Mouse (Mus musculus) urinary bladder, postnatal 25 days (tissue): ENCODE results near the gene Lurap1.
A peak's percentile ranks its signal among the peaks of the same experiment; 100 is the strongest.

Experiments
- DNase-seq: peaks from one replicate; pipeline ENCODE4 v3.0.0; 2022; ENCODE audit warnings: low spot score

Lurap1 gene

DNA sequence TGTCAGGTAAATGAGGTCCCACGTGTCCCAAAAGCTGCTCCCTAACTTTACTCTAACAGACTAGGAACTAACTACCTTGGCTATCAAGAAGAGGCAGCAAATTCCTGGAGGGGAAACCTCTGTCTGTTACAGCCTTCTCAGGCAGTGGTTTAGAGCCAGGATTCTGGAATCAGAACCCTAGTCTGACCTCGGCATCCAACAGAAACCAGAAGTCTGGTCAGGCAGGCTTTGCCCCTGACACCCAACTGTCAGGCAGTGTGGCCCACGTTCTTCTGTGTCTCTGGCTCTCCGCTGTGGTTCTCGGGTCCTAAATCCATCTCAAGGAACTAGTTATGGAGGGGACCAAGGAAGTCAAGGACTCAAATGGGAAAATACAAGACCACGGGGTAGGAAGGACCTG lies at the start of gene Lurap1:
Lurap1 (minus strand) TSS at position 101 of the 400 bp plus-strand sequence.
- no peak for DNase-seq

DNA sequence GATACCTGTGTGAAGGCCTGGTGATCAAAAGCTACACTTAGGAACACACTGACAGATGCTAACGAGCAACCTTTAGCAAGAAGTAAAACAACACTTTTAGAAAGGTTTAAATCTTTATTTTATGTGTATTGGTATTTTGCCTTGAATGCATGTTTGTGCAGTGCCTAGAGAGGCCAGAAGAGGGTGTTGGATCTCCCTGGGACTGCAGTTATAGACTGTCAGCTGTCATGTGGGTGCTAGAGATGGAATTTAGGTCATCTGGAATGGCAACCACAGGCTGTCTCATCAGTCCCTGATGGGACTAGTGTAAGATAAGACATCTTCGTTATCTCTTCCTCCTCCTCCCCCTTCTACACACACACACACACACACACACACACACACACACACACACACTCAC lies 47.3 kb upstream of the Lurap1 start:
- no peak for DNase-seq

DNA sequence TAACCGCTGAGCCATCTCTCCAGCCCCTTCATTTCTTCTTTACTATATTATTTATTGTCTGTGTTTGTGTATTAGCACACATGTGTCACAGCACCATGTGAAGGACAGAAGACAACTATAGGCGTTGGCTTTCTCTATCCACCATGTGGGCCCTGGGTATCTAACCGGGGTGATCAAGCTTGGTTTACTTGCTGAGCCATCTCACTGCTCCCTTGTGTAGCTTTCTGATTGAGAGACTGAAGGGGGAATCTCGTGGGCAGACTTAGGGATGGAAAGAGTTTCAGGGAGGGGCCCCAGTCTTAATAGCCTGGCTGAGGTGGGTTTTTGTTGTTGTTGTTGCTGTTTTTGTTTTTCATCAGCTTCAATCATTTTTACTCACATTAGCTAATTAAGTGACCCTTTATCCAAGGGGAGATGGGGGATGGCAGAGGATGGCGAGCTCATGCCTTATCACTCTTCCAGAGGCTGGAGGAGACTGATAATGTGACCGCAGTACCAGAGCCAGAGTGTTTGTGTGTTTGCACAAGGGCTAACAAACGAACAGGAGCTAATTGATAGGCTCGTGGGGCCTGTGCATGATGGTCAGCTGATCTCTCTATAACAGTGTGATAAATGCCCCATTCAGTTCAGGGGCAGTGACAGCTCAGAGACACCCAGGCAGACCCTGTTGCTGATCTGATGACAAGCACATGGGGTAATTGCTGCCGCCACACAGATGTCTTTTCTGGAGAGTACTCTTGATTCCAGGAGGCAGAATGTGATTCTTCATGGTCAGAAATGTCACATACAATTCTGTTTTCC lies 42.6 kb upstream of the Lurap1 start:
- no peak for DNase-seq

DNA sequence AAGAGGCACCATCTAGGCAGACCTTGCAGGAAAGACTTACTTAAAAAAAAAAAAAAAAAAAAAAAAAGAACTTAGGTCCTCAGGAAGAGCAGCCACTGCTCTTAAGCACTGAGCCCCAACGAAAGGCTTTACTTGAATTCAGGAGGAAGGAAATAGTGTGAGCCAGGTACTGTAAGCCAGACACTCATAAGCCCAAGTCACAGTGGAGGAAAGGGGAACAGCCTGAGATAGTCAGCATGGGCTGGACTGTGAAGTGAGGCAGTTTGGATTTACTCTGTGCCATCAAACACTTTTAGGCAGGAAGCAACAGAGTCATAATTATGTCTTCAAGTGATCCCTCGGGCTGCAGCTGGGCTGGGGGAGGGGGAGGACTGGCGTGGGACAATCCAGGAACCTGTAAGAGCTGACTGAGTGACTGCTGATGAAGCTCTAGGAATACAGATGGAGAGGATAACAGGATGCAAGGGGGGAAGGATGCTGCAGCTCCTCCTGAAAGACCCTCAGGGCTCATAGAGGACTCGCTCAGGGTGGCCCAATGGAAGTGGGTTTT lies 41.2 kb upstream of the Lurap1 start:
- DNase-seq = no peak

DNA sequence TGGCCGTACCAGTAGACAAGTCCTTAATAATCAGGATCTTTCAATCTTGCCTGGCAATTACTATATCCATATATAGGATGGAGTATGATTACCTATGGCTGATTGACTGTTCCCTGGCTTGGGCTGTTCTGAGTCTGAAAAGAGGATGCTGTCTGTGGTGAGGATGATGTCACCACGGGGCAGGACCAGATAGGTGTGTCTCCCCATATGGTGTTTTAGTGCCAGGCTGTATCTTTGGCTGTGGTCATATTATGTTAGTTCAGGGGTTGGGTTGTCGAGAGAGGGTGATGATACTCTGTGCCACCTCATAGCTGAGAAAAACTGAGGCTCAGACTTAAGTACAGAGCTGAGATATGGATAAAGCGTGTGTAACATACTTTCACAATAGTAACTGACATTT lies 33.9 kb upstream of the Lurap1 start:
- no peak for DNase-seq

DNA sequence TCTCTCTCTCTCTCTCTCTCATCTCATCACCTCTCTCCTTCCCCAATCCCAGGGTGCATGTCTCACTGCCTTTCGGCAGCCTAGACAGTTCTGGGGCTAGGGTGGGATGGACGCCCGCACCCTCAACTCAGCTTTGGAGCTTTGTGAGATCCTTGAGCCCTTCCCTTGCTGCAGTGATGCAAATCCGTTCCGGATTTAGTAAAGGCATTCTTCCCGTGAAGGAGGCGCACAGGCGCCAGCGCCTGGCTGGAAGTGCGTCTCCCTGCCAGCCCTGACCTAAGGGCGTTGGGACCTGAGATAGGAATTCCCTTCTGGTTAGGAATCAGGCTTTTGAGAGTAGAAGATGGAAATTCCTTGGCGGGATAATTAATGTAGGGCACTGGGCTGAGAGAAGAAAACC lies 31.6 kb upstream of the Lurap1 start:
- no peak for DNase-seq

DNA sequence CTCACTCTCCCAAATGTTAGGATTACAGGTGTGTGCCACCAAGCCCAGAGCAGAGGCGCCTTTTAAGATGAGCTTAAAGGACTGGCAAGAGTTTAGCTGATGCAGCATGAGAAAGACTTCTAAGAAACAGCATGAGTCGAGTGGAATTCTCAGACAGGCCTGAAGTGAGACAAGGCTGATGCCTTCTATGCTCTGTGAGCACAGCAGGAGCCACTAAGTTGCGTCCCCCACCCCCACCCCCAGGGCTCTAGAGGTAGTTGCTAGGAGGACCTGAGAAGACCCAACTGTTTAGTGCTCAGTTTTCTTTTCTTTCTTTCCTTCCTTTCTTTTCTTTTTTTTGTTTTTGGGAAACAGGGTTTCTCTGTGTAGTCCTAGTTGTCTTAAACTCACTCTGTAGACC lies 30.9 kb upstream of the Lurap1 start:
- no peak for DNase-seq

DNA sequence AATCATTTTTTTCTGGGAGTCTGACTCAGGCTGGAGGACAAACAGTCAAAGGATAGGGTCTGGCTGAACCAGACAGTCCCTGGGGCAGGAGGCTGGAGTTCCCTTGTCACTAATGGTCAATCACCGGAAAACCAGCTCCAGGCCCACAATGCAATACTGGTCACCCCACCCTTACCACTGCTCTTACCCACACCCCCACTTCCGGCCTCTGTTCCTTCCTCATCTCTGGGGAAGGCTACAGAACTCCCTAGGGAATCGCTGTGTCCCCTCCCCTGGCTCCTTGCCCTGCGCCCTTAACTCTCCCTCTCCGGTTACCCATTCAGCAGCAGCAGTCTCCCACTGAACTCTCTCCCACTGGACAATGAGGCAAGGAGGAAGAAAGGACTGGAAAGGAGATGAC lies 26.0 kb upstream of the Lurap1 start:
- DNase-seq = no peak

DNA sequence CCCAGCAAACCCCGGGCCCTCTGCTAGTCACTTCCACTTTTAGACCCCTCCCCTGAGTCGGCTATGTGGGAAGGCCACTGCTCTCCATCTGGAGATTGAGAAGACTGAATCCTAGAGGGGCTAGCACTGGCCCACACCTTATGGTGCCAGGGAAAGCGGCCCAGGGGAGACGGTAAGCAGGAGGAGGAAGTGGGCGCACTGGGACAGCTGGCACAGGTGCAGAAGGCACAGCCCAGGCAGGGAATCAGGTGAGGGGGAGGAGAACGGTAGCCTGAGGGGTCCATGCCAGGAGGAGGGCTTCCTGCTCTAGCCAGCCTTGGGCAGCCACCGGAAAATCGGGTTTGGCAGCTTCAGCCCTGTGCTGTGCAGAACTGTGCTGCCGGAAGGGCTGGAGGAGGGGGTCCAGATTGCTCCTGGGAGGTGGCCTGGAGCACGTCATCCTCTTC lies 25.4 kb upstream of the Lurap1 start:
- DNase-seq = peak; percentile 63

DNA sequence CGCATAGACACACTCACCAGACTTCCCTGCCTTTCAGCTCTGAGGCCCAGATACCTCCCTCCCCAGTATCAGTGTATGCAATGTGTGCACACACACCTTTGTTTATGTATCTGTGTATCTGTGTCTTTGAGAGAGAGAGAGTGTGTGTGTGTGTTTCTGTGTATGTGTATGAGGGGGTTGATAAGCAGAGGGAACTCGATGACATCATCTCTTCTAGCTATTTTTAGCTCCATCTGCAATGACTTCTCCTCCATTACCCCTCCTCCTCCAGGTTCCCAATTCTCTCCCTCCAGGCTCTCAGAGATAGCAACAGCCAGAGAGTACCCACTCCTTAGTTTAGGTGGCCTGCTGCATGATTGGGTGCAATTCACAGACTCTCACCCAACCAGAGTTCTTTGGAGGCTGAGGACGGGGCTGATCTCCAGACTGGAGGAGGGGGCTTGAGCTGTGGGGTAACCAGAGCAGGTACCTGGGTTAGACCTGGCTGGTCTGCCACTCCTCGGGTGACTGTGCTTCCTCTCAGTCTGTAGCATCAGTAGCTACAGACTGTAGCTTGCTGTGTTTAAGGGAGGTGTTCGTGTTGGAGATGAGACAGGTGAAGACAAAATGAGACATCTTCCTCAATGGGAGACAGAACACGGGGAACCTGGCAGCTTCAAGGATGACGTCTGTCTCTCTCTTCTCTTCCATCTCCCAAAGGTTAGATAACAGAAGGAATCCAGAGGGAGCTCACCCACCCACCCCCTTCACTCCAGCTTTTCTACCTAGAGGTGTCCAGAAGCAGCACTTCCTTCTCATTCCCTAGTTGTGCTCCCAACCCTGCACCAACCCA lies 24.8 kb upstream of the Lurap1 start:
- no peak for DNase-seq

DNA sequence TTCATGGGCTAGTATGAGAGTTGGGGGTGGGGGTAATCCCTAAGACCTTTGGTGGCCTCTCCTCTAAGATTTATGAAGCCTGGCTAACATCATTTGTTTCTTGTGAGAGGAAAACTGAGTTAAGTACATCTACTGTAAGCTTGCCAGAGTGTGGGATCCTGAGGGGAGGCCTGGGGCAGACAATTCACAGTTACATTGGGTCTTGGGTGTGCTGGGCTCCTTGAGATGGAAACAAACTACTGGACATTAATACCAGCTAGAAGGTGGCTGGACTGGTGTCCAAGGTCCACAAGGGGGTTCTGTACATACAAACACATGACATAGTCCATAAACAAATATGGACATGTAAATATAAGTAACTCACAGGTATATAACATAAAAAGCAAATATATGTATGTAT lies 24.0 kb upstream of the Lurap1 start:
- DNase-seq = no peak

DNA sequence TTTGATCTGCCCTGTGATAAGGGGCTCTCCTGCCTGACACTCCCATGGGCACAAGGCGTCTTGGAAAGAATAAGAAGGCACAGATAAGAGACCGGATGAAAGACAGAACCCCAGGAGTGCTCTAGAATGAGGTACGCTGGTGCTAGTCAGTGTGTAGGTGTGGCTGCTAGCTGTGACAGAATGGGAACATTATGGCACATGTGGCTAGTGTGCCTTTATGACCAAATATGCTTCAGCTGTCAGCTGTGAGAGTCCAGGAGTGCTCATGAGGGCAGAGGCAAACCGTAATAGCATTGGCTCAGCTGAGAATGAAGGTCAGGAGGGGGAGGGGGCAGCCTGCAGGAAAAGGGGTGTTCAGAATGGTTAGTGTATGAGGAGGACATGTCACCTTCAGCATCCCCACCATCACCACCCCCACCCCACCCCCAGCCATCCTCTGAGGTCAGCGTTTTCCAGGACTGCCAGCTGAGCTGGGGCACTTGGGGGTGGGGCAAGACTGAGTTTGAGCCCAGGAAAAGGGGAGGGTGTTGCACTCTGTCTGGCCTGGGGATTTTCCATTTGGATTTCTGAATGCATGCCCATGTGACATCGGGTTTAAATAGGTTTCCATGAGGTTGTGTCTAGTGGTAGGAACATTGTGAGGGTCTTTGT lies 23.5 kb upstream of the Lurap1 start:
- no peak for DNase-seq

DNA sequence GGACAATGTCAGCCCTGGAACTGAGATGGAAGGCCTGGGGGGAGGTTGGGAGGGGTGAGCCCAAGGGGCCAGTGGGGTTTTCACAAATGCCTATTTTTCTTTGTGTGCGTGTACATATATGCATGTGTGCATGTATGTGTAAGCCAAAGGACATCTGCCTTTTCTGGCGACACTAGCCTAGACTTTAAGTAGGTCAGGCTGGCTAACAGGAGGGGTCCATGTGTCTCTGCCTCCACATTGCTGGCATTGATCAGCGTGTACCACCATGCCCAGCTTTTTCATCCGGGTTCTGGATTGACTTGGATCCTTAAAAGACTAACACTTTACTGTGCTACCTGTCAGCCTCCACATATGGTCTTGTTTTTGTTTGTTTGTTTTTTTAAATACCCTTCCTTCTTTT lies 22.6 kb upstream of the Lurap1 start:
- DNase-seq = no peak

DNA sequence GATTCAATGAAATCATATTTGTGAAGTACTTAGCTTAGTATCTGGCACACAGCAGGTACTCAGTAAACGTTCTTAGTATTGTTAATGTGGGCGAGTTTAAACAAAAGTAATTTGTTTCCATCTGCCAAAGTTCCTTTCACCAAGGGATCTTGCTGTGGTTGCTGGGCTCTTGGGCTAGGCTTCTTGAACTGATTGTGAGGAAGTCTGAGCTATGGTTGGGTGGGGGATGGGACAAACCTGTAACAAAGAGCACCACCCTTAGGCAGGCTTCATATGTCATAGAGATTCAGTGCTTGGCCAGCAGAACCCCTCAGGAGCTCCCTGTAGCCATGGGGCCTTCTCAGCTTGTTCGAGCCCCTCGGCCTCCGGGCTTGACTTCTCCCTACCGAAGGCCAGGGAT lies 21.9 kb upstream of the Lurap1 start, which contains the start of the genes 1700042G07Rik and Gm49337:
1700042G07Rik (plus strand) TSS at position 301 of the 400 bp plus-strand sequence.
Gm49337 (plus strand) TSS at position 313 of the 400 bp plus-strand sequence.
- DNase-seq = no peak

DNA sequence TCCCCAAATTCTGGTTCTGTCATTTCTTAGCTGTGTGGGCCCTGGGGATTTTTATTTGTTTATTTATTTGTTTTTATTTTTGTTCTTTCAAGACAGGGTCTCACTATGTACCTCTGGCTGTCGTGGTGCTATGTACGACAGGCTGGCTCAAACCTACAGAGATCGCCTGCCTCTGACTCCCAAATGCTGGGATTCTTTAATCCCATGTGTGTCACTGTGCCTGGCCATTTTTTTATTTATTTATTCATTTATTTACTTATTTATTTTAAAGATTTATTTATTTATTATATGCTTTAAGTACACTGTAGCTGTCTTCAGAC lies 18.2 kb upstream of the Lurap1 start:
- no peak for DNase-seq

DNA sequence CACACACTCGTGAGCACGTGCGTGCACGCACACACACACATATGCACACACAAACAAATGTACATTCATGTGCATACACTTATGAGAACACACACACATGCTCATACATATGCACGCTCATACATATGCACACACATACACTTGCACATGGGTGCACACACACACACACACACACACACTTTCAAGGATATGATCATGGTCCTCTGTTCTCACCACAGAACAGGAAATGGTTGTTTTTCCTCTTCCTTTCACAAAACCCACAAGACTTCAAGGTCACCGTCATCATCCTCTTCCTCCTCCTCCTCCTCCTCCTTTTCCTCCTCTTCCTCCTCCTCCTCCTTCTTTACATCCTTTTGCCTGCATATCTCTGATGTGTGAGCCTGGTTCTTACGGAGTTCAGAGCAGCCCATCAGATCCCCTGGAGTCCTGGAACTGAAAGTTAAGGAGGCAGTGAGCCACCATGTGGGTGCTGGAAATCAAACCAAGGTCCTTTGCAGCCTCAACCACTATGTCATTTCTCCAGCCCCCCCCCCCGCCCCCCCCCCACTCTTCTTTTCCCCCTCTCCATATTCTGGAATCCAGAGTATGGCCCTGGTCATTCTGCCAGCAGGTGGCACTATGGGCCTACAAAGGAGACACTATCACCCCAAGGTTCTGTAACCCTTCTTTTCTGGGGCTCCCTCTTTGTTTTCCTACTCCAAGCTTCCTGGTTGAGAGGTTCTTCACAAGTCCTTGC lies 17.6 kb upstream of the Lurap1 start:
- DNase-seq = peak; percentile 67

DNA sequence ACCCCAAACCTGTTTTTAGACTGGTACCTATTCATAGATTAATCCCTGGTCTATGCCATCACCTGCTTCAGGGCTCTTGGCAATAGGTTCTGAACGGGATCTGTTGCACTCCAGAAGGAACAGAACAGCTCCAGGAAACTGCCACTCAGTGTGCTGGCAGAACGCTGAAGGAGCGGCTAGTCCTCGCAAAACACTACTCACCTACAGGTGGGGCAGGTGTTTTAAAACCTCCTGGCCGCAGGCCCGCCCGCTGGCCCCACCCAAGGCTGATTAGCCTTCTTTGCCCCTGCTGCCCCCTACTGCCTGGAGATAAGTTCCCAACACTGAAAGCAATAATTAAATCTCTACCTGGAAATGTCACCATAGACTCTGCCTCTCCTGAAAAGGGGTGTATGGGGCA lies 16.3 kb upstream of the Lurap1 start, which contains the start of gene Tspan1:
Tspan1 (minus strand) TSS at position 198 of the 400 bp plus-strand sequence.
- peak; percentile 55 for DNase-seq

DNA sequence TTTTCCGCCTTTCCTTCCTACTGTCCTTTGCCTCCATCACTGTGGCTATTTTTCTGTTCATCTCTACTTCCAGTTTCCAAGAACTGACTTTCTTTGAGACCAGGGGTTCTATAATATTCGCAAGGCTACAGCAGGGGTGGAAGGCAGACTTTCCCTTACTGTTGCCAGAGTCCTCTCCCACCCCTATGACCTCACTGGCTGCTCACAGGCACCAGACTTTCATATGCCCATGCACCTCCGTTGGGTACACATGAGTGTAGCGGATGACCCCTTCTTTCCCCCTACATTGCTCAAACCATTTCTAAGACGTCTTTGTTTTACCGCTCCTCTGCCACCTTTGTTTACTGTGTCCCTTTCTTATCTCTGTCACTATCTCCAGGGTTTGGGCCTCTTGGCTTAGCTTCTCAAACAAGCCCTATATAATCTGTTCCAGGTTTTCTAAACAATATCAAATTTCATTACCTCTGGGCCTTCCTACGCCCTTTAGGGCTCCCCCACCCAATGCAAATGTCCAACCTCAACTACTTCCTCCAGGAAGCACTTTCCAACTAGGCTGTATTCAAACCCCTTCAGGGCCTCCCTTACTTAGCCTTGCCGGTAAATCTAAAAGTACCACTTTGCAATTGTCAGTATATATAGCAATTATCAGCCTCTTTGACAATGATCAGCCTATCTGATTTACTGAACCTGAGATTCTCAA lies 14.7 kb upstream of the Lurap1 start:
- no peak for DNase-seq

DNA sequence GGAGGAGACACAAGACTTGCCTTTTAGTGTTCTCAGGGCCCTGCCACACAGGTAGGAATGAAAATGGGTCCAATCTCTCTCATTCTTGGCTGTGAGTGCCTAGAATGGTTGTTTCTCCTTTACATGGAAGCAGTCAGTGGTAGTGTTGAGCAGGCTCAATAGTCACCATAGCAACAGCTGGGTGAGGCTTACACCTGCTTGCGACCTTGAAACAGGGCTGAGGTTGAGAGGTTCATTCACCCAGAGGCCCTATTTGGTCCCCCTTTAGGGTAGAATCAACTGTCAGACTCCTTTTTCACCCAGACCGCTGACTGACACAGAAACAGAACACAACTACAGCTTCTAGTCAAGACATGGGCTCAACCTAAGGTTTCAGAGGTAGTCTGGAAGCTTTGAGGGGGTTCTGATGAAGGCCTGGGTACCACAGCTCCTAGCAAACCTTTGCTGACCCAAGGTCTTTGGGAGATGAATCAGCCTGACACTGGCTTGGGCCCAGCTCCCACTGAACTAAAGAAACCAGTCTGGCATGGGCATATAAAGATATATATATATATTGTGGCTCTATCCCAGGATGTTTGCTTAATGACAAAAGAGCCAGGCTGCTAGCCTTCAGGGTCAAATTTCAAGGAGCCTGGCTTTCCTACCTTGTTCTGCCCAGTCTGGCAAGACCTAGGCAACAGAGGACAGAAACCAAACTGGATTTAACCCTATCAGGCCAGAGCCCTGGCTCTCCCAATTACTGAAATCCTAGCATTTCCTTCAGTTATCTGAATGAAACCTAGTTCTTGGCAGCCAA lies 13.8 kb upstream of the Lurap1 start:
- DNase-seq = no peak

DNA sequence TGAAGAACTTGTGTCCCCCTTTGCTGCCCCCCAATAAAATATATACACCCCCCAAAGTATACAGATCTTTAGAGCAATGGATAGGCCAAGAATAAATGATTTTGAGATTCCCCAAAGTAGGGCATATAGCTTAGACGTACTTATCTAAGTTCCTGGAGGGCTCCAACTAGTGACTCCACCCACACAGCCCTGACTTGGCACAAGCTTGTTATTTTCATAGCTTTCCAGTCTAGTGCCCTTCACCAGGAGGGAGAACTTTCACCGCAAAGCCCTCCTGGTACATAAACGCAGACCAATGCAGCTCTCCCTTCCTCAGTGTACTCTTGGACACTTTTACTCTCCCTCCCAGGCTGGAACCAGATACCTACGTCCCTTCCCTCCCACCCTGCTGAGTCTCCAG lies 11.0 kb upstream of the Lurap1 start:
- DNase-seq = no peak
